Mouse (Mus musculus) retina, postnatal 7 days (tissue): ENCODE data around the gene Psors1c2.

Experiments
- DNase-seq: peaks from one replicate; pipeline ENCODE4 v3.0.0-alpha.2; 2012; ENCODE audit warnings: low read depth, low spot score

Gene Psors1c2

DNA sequence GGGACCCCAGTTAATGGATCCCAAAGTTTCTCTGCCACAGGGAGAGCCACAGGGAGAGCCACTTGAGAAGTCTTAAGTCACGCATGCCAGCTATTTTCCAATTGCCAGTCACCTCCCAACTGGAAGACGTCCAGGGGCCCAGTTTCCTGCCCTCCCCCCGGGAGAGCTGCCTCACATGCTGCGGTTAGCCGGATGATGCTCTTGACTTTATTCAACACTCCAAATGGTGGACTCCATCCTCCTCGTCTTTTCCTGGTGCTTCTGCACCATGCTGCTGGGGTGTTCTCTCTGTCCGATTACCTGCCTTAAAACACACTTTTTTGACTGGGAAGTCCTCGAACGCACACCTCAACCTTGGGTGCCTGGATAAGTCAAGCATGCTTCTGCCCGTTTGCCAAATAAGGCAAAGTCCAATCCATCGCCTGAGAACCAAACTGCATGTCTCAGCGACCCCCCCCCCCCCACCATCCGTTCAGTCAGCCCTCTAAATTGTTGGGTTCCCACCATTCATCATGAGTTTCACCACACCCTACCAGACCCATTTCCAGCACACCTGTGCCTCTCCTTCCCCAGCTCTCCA is 23.3 kb downstream of the Psors1c2 start:
- DNase-seq, result no peak

- peak; percentile 57 for DNase-seq
Observed at GRCm38 (mm10) chr17:35556812-35557211, 23.8 kb downstream of the Psors1c2 start.

DNA sequence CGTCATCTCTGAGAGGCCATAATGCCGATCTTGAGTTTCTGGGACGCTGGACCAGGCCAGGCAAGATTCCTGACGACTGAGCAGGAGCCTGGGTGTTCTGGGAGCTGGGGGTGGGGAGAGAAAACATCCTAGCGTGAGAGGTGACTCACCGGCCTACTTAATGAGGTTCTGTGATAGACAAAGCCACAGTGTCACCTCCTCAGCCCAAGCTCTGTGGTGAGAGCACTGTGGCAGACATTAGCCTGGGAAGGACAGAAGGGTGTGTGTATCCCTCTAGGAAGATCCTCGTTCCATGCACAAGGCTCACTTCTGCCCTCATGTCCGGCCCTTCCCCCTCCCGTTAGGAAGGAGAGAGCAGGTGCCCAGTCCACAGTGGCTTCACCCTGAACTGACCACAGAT is 24.4 kb downstream of the Psors1c2 start:
- no peak for DNase-seq

DNA sequence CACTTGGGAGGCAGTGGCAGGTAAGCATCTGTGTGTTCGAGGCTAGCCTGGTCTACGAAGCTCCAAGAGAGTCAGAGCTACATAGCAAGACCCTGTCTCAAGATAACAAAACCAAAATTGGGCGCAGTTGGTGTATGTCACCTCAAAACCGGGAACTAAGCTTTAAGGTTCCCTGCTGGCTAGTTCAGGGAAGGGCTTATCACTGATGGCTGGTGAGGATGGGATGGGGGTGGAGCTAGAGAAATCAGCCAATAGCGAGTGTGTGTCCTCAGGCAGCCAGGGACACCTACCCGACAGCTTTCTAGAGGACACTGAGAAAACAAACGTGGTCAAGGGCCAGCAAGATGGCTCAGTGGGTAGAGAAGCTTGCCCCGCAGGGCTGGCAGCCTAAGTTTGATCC is 25.2 kb downstream of the Psors1c2 start:
- no peak for DNase-seq

DNA sequence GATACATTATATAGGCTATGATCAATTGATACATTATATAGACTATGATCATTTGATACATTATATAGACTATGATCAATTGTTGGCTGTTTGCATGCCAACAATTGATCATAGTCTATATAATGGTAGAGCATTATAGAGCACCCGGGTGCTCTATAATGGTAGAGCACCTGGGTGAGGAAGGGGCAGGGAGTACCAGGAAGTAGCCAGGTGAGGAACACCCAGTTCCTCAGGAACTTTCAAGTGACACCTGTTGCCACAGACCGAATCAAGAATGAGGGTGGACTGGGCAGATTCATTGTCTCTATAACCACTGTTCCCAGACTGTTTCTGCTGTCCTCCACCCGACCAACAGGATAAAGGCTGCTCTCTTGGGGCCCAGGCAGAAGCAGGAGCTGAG is 34.1 kb downstream of the Psors1c2 start, which contains the start of gene 2300002M23Rik:
2300002M23Rik (plus strand) TSS at position 301 of the 400 bp plus-strand sequence.
- DNase-seq, result no peak

GRCm38 (mm10) chr17:35567767-35568166 is 34.8 kb downstream of the Psors1c2 start:
- no peak for DNase-seq

GRCm38 (mm10) chr17:35569091-35569944 is 36.3 kb downstream of the Psors1c2 start:
- no peak for DNase-seq

GRCm38 (mm10) chr17:35570836-35571235 is 37.8 kb downstream of the Psors1c2 start:
- DNase-seq, result no peak

DNA sequence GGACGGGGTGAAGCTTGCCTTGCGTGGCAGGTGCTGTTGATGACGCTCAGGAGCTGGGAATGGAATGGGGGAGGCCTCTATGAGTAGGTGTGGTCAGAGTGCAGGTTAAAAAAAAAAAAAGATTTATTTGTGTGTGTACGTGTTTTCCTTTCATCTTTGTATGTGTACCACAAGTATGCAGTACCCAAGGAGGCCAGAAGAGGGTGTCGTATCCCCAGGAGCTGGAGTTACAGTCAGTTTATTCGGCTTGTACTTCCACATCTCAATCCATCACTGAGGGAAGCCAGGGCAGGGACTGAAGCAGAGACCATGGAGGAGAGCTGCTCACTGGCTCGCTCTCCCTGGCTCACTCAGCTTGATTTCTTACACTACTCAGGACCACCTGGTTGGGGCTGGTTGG is 38.5 kb downstream of the Psors1c2 start:
- DNase-seq, result no peak

DNA sequence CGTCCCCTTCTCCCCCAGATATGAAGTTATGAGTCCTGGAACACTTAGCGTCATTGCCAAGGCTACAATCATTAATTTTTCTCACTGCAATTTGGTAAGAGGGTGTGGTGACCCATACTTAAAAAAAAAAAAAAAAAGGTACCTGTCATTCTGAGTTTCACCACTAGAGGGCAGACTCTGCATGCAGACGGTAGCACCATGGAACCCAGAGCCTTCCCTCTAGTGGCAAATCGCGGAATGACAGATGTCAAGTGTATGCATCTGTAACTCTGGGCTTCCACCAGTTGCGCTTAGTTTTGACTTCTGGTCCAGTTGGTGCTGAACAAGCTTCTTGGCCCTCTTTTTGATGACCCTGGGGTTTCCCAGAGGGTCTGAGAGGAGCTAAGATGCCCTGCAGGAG is 45.2 kb downstream of the Psors1c2 start:
- peak; percentile 88 for DNase-seq

DNA sequence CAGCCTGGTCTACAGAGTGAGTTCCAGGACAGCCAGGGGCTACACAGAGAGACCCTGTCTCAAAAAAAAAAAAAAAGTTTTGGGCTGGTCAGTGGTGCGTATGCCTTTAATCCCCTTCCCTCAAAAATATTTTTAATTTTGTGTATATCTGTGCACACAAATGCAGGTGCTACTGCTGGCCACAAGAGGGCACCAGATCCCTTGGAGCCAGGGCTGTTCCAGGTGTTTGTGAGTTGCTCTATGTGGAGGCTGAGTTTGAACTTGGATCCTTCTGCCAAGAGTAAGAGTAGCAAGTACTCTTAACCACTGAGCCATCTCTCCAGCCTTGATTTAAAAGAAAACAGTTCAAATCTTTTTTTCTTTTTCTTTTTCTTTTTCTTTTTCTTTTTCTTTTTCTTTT is 49.9 kb downstream of the Psors1c2 start:
- no peak for DNase-seq
